Mouse (Mus musculus): ENCODE results near the gene Drg2. TPM values are rescaled to one million over a fixed set of nuclear protein-coding genes. Genes with fewer than 3 reads are reported as not detected.

Drg2 gene
- 65.7 and 65.8 TPM in 2 replicates for polyA plus RNA-seq (2015; fragmentation: Nextera tagmentation; extraction: Ambion mirVana)

DNA sequence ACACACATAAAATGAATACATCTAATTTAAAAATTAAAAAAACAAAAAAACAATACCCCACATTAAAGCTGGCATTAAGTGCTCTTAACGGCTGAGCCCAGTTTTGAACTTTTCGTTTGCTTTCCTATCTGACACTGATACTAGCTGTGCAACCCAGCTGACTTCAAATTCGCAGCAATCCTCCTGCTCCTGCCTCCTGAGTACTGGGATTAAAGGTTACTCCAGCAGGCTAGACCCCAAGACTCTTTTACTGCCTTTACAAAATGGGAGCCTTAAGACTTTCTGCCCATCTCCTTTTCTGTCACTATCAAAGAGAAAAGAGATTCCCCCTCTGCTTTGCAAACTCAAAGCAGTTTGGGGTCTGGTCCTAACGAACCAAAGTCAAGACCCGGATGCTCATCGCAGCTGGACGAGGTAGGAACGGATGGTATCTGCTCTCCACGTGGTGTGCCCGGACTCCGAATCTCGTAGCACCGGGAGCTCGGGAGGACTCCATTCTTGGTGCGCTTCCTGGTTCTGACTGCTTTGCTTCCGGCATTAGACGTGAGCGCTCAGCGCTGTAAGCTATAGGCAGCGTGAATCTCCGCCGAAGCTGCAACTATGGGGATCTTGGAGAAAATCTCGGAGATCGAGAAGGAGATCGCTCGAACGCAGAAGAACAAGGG, at the start of gene Drg2:
Drg2 (plus strand) TSS at position 512 of the 665 bp plus-strand sequence.
- 4% methylated on average over 27 of the region's 27 CpGs for WGBS

DNA sequence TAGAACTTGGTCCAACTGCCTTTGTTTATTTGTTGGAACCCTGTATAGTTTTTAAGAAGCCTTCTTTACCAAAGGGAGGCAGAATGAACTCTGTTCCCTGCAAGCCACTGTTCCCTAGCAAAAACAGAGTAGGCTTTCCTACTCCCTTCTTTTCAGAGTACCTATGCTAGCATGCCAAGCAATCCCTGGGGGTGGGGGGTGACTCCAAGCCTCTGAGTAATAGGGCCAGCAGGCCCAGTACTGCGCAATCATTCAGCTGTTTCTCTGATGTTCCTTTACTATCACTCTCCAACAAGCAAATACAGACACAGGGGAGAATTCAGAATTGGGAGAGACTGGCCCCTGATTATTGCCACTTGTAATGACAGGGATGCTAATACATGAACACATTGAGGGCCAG, 47.8 kb upstream of the Drg2 start:
- Histone ChIP-seq H3K4me3 (ENCODE audit: low read length) (no peak overlapping the region), H3K36me3 (ENCODE audit: control insufficient read depth, insufficient read depth) (peaks cover 52% of the 10 kb centered on the region)
- no peak for ATAC-seq (replicated peaks; ENCODE audit: extremely low read depth, insufficient read depth, low FRiP score)

More for the DNA sequence above, at the start of gene Drg2:
- H3K4me3 ChIP-seq (ENCODE audit: low read length), result peak within 1 kb of the TSS; percentile 68
- H3K36me3 ChIP-seq (ENCODE audit: control insufficient read depth, insufficient read depth), result peaks cover 10% of the 10 kb centered on the region
- H3K27me3 ChIP-seq (ENCODE audit: control insufficient read depth, insufficient read depth, low read length), result no peaks in the 10 kb centered on the region
- peak within 1 kb of the TSS; percentile 89 for H3K4me2 ChIP-seq (ENCODE audit: low read depth, low read length)
- H3K27ac ChIP-seq (ENCODE audit: low read length), result peak within 1 kb of the TSS; percentile 71
- H3K9ac ChIP-seq (ENCODE audit: low read length), result peak within 1 kb of the TSS; percentile 80
- no peaks in the 10 kb centered on the region for H3K9me3 ChIP-seq (replicated peaks; ENCODE audit: control insufficient read depth, low read length)
- H3K4me1 ChIP-seq (ENCODE audit: control insufficient read depth, insufficient read depth, low read length), result peaks cover 10% of the 10 kb centered on the region
- peak; percentile 86 for ATAC-seq (replicated peaks; ENCODE audit: extremely low read depth, insufficient read depth, low FRiP score)

DNA sequence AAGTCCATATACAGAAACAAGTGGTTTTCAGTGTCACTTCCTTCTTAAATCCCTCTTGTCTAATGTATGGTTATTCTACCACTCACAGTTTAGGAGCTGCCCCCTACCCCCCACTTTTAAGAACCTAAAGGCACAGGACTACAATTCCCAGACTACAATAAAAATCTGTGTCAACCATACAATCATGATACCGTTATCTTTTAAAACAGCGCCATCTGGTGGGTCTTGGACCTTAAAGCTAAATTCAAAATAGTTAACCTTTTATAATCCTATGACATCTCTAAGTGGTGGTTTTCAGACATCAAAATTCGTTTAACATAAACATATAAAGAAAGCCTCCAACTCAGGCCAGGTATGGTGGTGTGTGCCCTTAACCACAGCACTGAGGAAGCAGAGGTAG, 42.2 kb upstream of the Drg2 start:
- peaks cover 8% of the 10 kb centered on the region; the same call in 1 of the 2 replicates for H3K4me1 ChIP-seq (ENCODE audit: control insufficient read depth, insufficient read depth, low read length)
- no peaks in the 10 kb centered on the region for H3K9me3 ChIP-seq (replicated peaks; ENCODE audit: control insufficient read depth, low read length)
- no peak overlapping the region for H3K4me2 ChIP-seq (ENCODE audit: low read depth, low read length)
- no peaks in the 10 kb centered on the region for H3K27me3 ChIP-seq (ENCODE audit: control insufficient read depth, insufficient read depth, low read length)
- H3K4me3 ChIP-seq (ENCODE audit: low read length), result no peak overlapping the region
- WGBS, result 13% methylated on average over 3 of the region's 3 CpGs
- ATAC-seq (replicated peaks; ENCODE audit: extremely low read depth, insufficient read depth, low FRiP score), result no peak
- peaks cover 17% of the 10 kb centered on the region for H3K36me3 ChIP-seq (ENCODE audit: control insufficient read depth, insufficient read depth)
- H3K9ac ChIP-seq (ENCODE audit: low read length), result no peak overlapping the region
- H3K27ac ChIP-seq (ENCODE audit: low read length), result no peak overlapping the region

More for the DNA sequence above, 47.8 kb upstream of the Drg2 start:
- Histone ChIP-seq H3K27me3 (ENCODE audit: control insufficient read depth, insufficient read depth, low read length) (no peaks in the 10 kb centered on the region), H3K9me3 (replicated peaks; ENCODE audit: control insufficient read depth, low read length) (no peaks in the 10 kb centered on the region), H3K27ac (ENCODE audit: low read length) (no peak overlapping the region), H3K9ac (ENCODE audit: low read length) (no peak overlapping the region), H3K4me2 (ENCODE audit: low read depth, low read length) (no peak overlapping the region), H3K4me1 (ENCODE audit: control insufficient read depth, insufficient read depth, low read length) (no peaks in the 10 kb centered on the region)
- WGBS, result 100% methylated on average over 1 of the region's 1 CpGs

DNA sequence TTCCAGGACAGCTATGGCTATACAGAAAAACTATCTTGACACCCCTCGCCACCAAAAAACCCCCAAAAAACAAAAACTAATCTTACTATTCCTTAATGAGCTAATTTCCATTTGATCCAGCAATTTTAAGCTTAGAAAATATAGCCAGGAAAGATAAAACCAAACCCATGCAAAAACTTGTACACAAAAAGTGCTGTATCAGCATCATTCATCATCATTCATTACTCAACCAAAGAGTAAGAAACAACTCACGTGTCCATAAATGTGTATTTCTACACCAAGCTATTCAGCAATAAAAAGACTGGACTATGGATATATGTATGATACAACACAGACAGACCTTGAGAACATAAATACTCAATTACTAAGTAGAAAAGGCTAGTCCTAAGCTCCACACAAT, 41.5 kb upstream of the Drg2 start:
- 91% methylated on average over 2 of the region's 2 CpGs for WGBS
- peaks cover 8% of the 10 kb centered on the region; the same call in 1 of the 2 replicates for H3K4me1 ChIP-seq (ENCODE audit: control insufficient read depth, insufficient read depth, low read length)
- no peak overlapping the region for H3K4me3 ChIP-seq (ENCODE audit: low read length)
- no peak overlapping the region for H3K27ac ChIP-seq (ENCODE audit: low read length)
- H3K27me3 ChIP-seq (ENCODE audit: control insufficient read depth, insufficient read depth, low read length), result no peaks in the 10 kb centered on the region
- H3K36me3 ChIP-seq (ENCODE audit: control insufficient read depth, insufficient read depth), result peaks cover 11% of the 10 kb centered on the region; the same call in 1 of the 2 replicates
- ATAC-seq (replicated peaks; ENCODE audit: extremely low read depth, insufficient read depth, low FRiP score), result no peak
- H3K4me2 ChIP-seq (ENCODE audit: low read depth, low read length), result no peak overlapping the region
- no peaks in the 10 kb centered on the region for H3K9me3 ChIP-seq (replicated peaks; ENCODE audit: control insufficient read depth, low read length)
- H3K9ac ChIP-seq (ENCODE audit: low read length), result no peak overlapping the region

DNA sequence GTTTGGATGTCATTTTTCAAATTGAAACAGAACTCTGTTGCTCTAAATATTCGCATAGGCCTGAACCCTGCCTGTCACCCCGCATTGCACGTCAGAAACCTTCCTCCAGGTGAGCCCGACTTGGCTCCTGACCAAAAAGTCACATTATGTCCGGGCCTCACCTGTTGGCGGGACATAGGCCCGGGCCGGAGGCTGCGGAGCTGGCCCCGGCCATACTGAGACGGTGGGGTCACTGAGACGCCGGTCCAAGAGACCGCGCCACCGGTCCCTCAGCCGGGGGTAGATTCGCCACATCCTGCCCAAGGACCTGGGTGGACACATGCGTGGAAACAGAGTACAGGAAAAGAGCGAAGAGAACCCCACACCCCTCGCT, 37.8 kb upstream of the Drg2 start:
- Histone ChIP-seq H3K4me1 (ENCODE audit: control insufficient read depth, insufficient read depth, low read length) (peaks cover 18% of the 10 kb centered on the region), H3K9me3 (replicated peaks; ENCODE audit: control insufficient read depth, low read length) (no peaks in the 10 kb centered on the region), H3K27ac (ENCODE audit: low read length) (peak overlapping the region; percentile 70), H3K27me3 (ENCODE audit: control insufficient read depth, insufficient read depth, low read length) (no peaks in the 10 kb centered on the region), H3K4me3 (ENCODE audit: low read length) (peak overlapping the region; percentile 82), H3K4me2 (ENCODE audit: low read depth, low read length) (peak overlapping the region; percentile 81), H3K36me3 (ENCODE audit: control insufficient read depth, insufficient read depth) (no peaks in the 10 kb centered on the region), H3K9ac (ENCODE audit: low read length) (peak overlapping the region; percentile 86)
- ATAC-seq (replicated peaks; ENCODE audit: extremely low read depth, insufficient read depth, low FRiP score), result peak; percentile 45
- under 1% methylated on average over 21 of the region's 21 CpGs for WGBS

DNA sequence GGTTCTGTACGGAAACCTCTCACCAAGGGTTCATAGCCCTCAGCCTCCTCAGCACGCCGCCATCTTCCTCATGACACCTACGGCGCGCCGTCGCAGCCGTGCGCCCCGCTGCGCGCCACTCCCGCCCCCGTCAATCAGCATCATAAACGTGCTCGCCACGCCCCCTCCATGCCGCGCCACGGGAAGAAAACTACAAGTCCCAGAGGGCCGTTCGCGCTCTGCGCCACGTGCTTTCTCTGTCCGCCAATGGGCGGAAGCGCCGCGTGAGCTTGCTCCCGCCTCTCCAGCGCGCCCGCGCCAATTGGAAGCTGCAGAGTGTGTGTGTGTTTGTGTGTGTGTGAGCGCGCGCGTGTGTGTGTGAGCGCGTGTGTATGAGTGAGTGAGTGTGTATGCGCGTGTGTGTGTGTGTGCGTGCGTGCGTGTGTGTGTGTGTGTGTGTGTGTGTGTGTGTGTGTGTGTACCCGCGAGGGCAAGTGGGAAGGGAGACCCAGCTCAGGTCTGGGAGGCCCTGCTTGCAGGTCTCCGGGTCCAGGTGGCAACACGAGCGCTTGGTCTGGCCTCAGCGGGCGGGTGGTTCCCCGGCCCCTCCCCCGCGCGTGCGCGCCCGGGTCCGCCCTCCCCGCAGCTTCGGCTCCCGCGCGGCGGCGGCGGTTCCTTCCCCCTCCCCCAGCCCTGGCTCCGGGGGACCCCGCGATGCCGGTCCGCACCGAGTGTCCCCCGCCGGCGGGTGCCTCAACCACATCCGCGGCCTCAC, 37.3 kb upstream of the Drg2 start, which contains the start of gene Gid4:
Gid4 (plus strand) TSS at position 183 of the 754 bp plus-strand sequence.
- Histone ChIP-seq H3K4me3 (ENCODE audit: low read length) (peak within 1 kb of the TSS; percentile 82), H3K9ac (ENCODE audit: low read length) (peak within 1 kb of the TSS; percentile 86), H3K36me3 (ENCODE audit: control insufficient read depth, insufficient read depth) (no peaks in the 10 kb centered on the region), H3K27me3 (ENCODE audit: control insufficient read depth, insufficient read depth, low read length) (no peaks in the 10 kb centered on the region), H3K9me3 (replicated peaks; ENCODE audit: control insufficient read depth, low read length) (no peaks in the 10 kb centered on the region), H3K27ac (ENCODE audit: low read length) (peak within 1 kb of the TSS; percentile 74), H3K4me2 (ENCODE audit: low read depth, low read length) (peak within 1 kb of the TSS; percentile 90), H3K4me1 (ENCODE audit: control insufficient read depth, insufficient read depth, low read length) (peaks cover 18% of the 10 kb centered on the region)
- ATAC-seq (replicated peaks; ENCODE audit: extremely low read depth, insufficient read depth, low FRiP score), result peak; percentile 96
- WGBS, result under 1% methylated on average over 77 of the region's 81 CpGs

DNA sequence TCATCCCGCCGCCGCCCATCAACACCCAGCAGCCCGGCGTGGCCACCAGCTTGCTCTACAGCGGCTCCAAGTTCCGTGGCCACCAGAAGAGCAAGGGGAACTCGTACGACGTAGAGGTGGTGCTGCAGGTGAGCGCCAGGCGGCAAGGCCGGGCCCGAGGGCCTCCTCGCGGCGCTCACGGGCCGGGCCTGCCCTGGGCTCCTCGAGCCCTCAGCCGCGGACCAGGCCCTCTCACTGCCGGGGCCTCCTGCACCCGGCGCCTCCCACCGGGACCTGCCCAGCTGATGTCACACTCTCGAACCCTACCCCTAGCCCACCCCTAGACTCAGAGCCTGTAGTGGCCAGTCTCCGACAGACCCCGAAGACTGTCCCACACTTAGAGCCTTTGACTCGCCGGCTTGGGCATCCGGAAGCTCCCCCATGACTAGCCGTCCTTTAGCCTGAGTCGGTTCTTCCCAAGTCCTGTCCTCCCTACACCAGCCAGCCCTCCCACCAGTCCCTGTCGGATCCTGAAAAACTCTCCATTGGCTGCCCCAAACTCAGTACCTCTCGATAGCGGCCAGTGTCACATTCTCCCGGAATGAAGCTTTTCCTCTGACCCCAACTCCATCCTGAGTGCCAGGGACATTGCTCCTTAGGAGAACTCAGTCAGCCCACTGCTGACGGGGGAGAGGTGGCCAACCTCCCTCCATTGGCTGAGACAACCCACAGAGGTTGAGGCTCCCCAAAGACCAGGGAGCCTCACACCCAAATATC, 36.5 kb upstream of the Drg2 start, which contains the start of gene Atpaf2:
Atpaf2 (minus strand) TSS at position 741 of the 756 bp plus-strand sequence.
- Histone ChIP-seq H3K4me2 (ENCODE audit: low read depth, low read length) (peak within 1 kb of the TSS; percentile 90), H3K9ac (ENCODE audit: low read length) (peak within 1 kb of the TSS; percentile 81), H3K9me3 (replicated peaks; ENCODE audit: control insufficient read depth, low read length) (no peaks in the 10 kb centered on the region), H3K27me3 (ENCODE audit: control insufficient read depth, insufficient read depth, low read length) (no peaks in the 10 kb centered on the region), H3K27ac (ENCODE audit: low read length) (peak within 1 kb of the TSS; percentile 74), H3K36me3 (ENCODE audit: control insufficient read depth, insufficient read depth) (no peaks in the 10 kb centered on the region), H3K4me1 (ENCODE audit: control insufficient read depth, insufficient read depth, low read length) (peaks cover 18% of the 10 kb centered on the region), H3K4me3 (ENCODE audit: low read length) (peak within 1 kb of the TSS; percentile 82)
- peak; percentile 23 for ATAC-seq (replicated peaks; ENCODE audit: extremely low read depth, insufficient read depth, low FRiP score)
- under 1% methylated on average over 39 of the region's 39 CpGs for WGBS

DNA sequence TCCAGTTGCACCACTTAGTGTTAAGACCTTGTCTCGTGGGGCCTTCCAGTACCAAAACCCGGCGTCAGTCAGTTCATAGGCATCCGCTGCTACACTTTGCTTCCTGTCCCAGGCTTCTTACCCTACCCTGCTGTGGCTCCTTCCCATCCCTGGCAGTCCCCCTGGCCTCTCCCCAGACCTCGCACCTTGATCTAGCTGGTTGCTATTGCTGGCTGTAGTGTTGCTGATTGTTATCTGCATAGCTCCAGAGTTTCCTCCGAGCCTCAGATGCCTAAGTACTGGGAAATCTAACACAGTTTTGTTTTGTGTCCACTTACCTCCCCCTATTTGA, 36.0 kb upstream of the Drg2 start:
- ATAC-seq (replicated peaks; ENCODE audit: extremely low read depth, insufficient read depth, low FRiP score), result no peak
- H3K9me3 ChIP-seq (replicated peaks; ENCODE audit: control insufficient read depth, low read length), result no peaks in the 10 kb centered on the region
- peak overlapping the region; percentile 81 for H3K9ac ChIP-seq (ENCODE audit: low read length)
- H3K27ac ChIP-seq (ENCODE audit: low read length), result peak overlapping the region; percentile 74; the same call in 1 of the 2 replicates
- H3K36me3 ChIP-seq (ENCODE audit: control insufficient read depth, insufficient read depth), result no peaks in the 10 kb centered on the region
- 4% methylated on average over 6 of the region's 6 CpGs for WGBS
- H3K4me2 ChIP-seq (ENCODE audit: low read depth, low read length), result peak overlapping the region; percentile 90
- H3K4me1 ChIP-seq (ENCODE audit: control insufficient read depth, insufficient read depth, low read length), result peaks cover 18% of the 10 kb centered on the region
- no peaks in the 10 kb centered on the region for H3K27me3 ChIP-seq (ENCODE audit: control insufficient read depth, insufficient read depth, low read length)
- H3K4me3 ChIP-seq (ENCODE audit: low read length), result peak overlapping the region; percentile 82
